Mouse (Mus musculus) megakaryocyte, embryonic 14.5 days (primary cell): ENCODE data around the gene Nagpa.

Experiments
- FLI1 ChIP-seq: IDR thresholded peaks from 2 replicates; pipeline ENCODE4 v1.6.1; 2012; ENCODE audit warnings: low read length, inconsistent platforms, mixed read lengths
- GATA1 ChIP-seq: IDR thresholded peaks from 3 replicates; pipeline ENCODE4 v1.6.1; 2012; ENCODE audit warnings: mixed read lengths, low read length, inconsistent platforms, borderline replicate concordance

- TF ChIP-seq GATA1, result no peak
- no peak for TF ChIP-seq FLI1
Measured at GRCm38 (mm10) chr16:5222140-5222539, 18.3 kb upstream of the Nagpa start, which contains the start of gene AU021092.
